Mouse (Mus musculus): ENCODE data around the gene Sae1. TPM values are rescaled to one million over a fixed set of nuclear protein-coding genes. Genes with fewer than 3 reads are reported as not detected.

The Sae1 gene
- polyA plus RNA-seq, 2 experiments, result 55.6 to 89.3 TPM

GRCm38 (mm10) chr7:16402968-16403948 is 15.7 kb upstream of the Sae1 start:
- Histone ChIP-seq H3K4me1 (replicated peaks; ENCODE audit: control insufficient read depth in 2 of 2, insufficient read depth in 2 of 2, low read length in 1 of 2) (peaks cover 53% of the 10 kb centered on the region in 2 experiments), H3K4me3 (ENCODE audit: insufficient read depth in 1 of 2, low read depth in 2 of 2, low read length in 2 of 2) (peak overlapping the region; percentile 74 to 98), H3K27ac (peak overlapping the region; percentile 100), H3K9me3 (ENCODE audit: control insufficient read depth, low read length) (no peaks in the 10 kb centered on the region), H3K36me3 (replicated peaks; ENCODE audit: control insufficient read depth, insufficient read depth, low read depth) (peaks cover 10% of the 10 kb centered on the region), H3K4me2 (ENCODE audit: low read depth) (peak overlapping the region; percentile 98), H3K9ac (replicated peaks) (peak overlapping the region; percentile 100), H3K27me3 (ENCODE audit: control insufficient read depth, insufficient read depth, low read length) (no peaks in the 10 kb centered on the region)
- ATAC-seq (ENCODE audit: insufficient read depth) (no peak), DNase-seq (ENCODE audit: low read depth in 3 of 3, low spot score in 3 of 3) (peak; percentile 51 to 58 (median 53))
- TF ChIP-seq EP300 (IDR thresholded peaks at IDR 0.05; ENCODE audit: low read depth), result peak; percentile 67
- TF ChIP-seq CTCF (IDR thresholded peaks at IDR 0.05; ENCODE audit: low read depth), result no peak
- 15% methylated on average over 21 of the region's 21 CpGs for WGBS (ENCODE audit: insufficient replicate concordance)

DNA sequence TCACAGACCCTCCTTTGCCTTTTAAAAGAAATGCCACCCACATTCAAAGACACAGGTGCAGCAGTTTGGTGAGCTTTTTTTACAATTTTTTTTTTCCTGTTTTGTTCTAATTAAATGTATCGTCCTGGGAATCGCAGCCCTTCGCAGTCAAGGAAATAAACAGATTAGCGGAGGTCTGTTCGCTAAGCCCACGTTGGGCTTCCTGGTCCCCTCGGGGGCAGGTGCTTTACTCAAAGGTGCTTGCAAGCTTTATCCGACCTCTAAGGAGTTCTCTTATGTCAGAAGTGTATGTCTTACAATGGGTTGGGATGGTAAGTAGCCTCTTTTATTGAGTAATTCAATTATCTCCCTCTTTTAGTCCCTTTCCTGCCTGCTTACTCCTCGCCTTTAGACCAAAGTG is 14.8 kb upstream of the Sae1 start:
- no peak for DNase-seq (ENCODE audit: low read depth in 3 of 3, low spot score in 3 of 3)
- ATAC-seq (ENCODE audit: insufficient read depth), result no peak
- TF ChIP-seq CTCF (IDR thresholded peaks at IDR 0.05; ENCODE audit: low read depth) (no peak), EP300 (IDR thresholded peaks at IDR 0.05; ENCODE audit: low read depth) (no peak)
- Histone ChIP-seq H3K4me2 (ENCODE audit: low read depth) (peak overlapping the region; percentile 98), H3K27me3 (ENCODE audit: control insufficient read depth, insufficient read depth, low read length) (no peaks in the 10 kb centered on the region), H3K9ac (replicated peaks) (peak overlapping the region; percentile 100), H3K4me1 (replicated peaks; ENCODE audit: control insufficient read depth in 2 of 2, insufficient read depth in 2 of 2, low read length in 1 of 2) (peaks cover 45 to 47% of the 10 kb centered on the region in 2 experiments), H3K9me3 (ENCODE audit: control insufficient read depth, low read length) (no peaks in the 10 kb centered on the region), H3K27ac (peak overlapping the region; percentile 100), H3K36me3 (replicated peaks; ENCODE audit: control insufficient read depth, insufficient read depth, low read depth) (peaks cover 10% of the 10 kb centered on the region), H3K4me3 (ENCODE audit: insufficient read depth in 1 of 2, low read depth in 2 of 2, low read length in 2 of 2) (peak overlapping the region; percentile 74 to 98)
- under 1% methylated on average over 9 of the region's 9 CpGs for WGBS (ENCODE audit: insufficient replicate concordance)

GRCm38 (mm10) chr7:16401991-16402431 is 14.4 kb upstream of the Sae1 start:
- no peaks in the 10 kb centered on the region for H3K27me3 ChIP-seq (ENCODE audit: control insufficient read depth, insufficient read depth, low read length)
- peaks cover 41 to 43% of the 10 kb centered on the region in 2 experiments for H3K4me1 ChIP-seq (replicated peaks; ENCODE audit: control insufficient read depth in 2 of 2, insufficient read depth in 2 of 2, low read length in 1 of 2)
- DNase-seq (ENCODE audit: low read depth in 3 of 3, low spot score in 3 of 3) (peak; percentile 90 to 93 (median 91)), ATAC-seq (ENCODE audit: insufficient read depth) (peak; percentile 9)
- no peaks in the 10 kb centered on the region for H3K9me3 ChIP-seq (ENCODE audit: control insufficient read depth, low read length)
- peak overlapping the region; percentile 98 for H3K4me2 ChIP-seq (ENCODE audit: low read depth)
- peak overlapping the region; percentile 100 for H3K27ac ChIP-seq
- H3K9ac ChIP-seq (replicated peaks), result peak overlapping the region; percentile 100
- peaks cover 10% of the 10 kb centered on the region for H3K36me3 ChIP-seq (replicated peaks; ENCODE audit: control insufficient read depth, insufficient read depth, low read depth)
- TF ChIP-seq EP300 (IDR thresholded peaks at IDR 0.05; ENCODE audit: low read depth), result peak; percentile 84
- TF ChIP-seq CTCF (IDR thresholded peaks at IDR 0.05; ENCODE audit: low read depth), result no peak
- H3K4me3 ChIP-seq (ENCODE audit: insufficient read depth in 1 of 2, low read depth in 2 of 2, low read length in 2 of 2), result peak overlapping the region; percentile 74 to 98
- under 1% methylated on average over 17 of the region's 17 CpGs for WGBS (ENCODE audit: insufficient replicate concordance)

DNA sequence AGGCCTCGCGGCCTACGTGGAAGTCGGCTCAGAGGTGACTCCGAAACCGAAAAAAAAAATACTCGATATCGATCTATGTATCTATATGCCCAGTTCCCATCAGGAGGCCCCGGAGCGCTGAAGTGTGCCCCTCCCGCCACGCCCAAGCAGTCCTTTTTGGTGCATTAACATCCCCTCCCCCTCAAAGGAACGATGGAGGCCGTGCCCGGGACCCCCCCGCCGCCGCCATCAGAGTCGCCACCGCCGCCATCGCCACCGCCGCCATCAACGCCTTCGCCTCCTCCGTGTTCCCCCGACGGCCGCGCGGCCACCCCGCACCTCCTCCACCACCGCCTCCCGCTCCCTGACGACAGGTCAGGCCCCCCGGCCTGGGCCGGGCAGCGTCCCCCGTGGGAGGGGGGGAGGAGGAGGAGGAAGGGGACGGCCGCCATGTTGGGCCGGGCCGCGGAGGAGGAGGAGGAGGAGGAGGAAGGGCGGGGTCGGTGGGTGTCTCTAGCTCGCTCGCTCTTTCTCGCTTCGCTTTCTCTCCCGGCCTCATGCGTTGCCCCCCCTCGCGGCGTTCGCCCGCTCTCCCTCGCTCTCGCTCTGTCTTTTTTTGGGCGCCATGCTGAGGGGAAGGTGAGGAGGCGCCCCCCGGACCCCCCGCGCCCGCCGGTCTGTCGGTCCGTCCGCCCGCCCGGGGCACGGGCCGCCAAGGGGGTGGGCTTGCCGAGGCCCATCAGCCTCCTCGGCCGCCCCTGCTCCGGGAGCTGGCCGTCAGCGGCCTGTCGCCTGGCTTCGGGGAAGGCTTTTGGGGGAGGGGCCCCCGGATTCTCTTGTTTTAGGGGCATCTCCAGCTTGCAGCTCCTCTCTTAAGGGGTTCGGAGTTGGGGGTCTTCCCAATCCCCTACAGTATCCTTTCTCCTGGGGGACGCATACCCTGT is 13.3 kb upstream of the Sae1 start, which contains the start of gene Zc3h4:
Gene Zc3h4, plus strand, starts transcription at position 222 of the 923 bp plus-strand sequence.
- H3K9me3 ChIP-seq (ENCODE audit: control insufficient read depth, low read length), result no peaks in the 10 kb centered on the region
- peak; percentile 31; the same call in 1 of the 2 replicates for TF ChIP-seq CTCF (IDR thresholded peaks at IDR 0.05; ENCODE audit: low read depth)
- peak; percentile 14 for TF ChIP-seq EP300 (IDR thresholded peaks at IDR 0.05; ENCODE audit: low read depth)
- DNase-seq (ENCODE audit: low read depth in 3 of 3, low spot score in 3 of 3) (peak; percentile 80 to 82 (median 81)), ATAC-seq (ENCODE audit: insufficient read depth) (peak; percentile 56)
- peak within 1 kb of the TSS; percentile 74 to 98 for H3K4me3 ChIP-seq (ENCODE audit: insufficient read depth in 1 of 2, low read depth in 2 of 2, low read length in 2 of 2)
- WGBS (ENCODE audit: insufficient replicate concordance), result under 1% methylated on average over 81 of the region's 85 CpGs
- peaks cover 10% of the 10 kb centered on the region for H3K36me3 ChIP-seq (replicated peaks; ENCODE audit: control insufficient read depth, insufficient read depth, low read depth)
- H3K4me2 ChIP-seq (ENCODE audit: low read depth), result peak within 1 kb of the TSS; percentile 98
- H3K9ac ChIP-seq (replicated peaks), result peak within 1 kb of the TSS; percentile 100
- no peaks in the 10 kb centered on the region for H3K27me3 ChIP-seq (ENCODE audit: control insufficient read depth, insufficient read depth, low read length)
- peaks cover 30 to 33% of the 10 kb centered on the region in 2 experiments for H3K4me1 ChIP-seq (replicated peaks; ENCODE audit: control insufficient read depth in 2 of 2, insufficient read depth in 2 of 2, low read length in 1 of 2)
- peak within 1 kb of the TSS; percentile 100 for H3K27ac ChIP-seq
